Mouse (Mus musculus) lung, adult 2 months (tissue): Measurements from ENCODE around the gene Elmsan1.

ENCODE experiments used
- CTCF ChIP-seq: fragments of 200-500 bp; IDR thresholded peaks from 2 replicates; pipeline ENCODE4 v1.5.1; 2011; ENCODE audit warnings: mild to moderate bottlenecking, low read length, control low read depth; ENCODE audit not compliant: insufficient read depth
- POLR2A ChIP-seq: fragments of 200-500 bp; IDR thresholded peaks from 2 replicates; pipeline ENCODE4 v1.6.1; 2011; ENCODE audit warnings: low read depth, mild to moderate bottlenecking, control low read depth, low read length, borderline replicate concordance; ENCODE audit errors: extremely low read depth

DNA sequence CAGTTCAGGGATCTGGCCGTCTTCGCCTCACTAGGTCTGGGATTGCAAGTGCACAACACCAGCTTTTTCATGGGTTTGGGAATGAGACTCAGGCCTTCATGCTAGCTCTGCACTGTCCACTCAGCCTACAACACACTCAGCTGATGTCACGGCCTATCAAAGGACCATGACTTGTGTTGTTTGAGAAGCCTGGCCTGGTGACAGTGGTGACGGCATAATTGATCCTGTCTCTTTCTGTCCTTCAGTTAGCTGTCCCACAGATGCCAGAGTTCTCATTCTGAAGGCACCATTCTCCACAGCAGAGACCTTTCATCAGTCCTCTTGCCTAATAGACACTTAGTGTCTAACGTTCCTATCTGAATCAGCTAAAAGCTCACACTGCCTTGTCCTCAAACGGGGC lies 90.1 kb downstream of the Elmsan1 start:
- TF ChIP-seq POLR2A (no peak), CTCF (no peak)
